In genomic region chr5:38754950-38755349, GRCm38 (mm10) we compare ENCODE assay signal across 8 mouse cellular contexts.
A peak's percentile ranks its signal among the peaks of the same experiment; 100 is the strongest.
DNase-seq lines count a peak whose midpoint lies in the region; ATAC-seq lines count a peak whose summit lies in the region.

No protein-coding gene starts in this region.

- peak; percentile 7 for DNase-seq in gastrocnemius, postnatal 14 days
- DNase-seq in gastrocnemius, adult 18-20 months (ENCODE audit: low spot score): no peak
- peak; percentile 8 for DNase-seq in right cerebral cortex, adult 18-20 months
- no peak for DNase-seq in right cerebral cortex, postnatal 36 days (ENCODE audit: low spot score in 2 of 2)
- DNase-seq in cerebellum, adult 11-12 months: peak; percentile 17
- DNase-seq in lung, postnatal 36 days: peak; percentile 20
- peak; percentile 31 for DNase-seq in thymus, postnatal 0 days (ENCODE audit: low spot score)

- intact Hi-C loops in gastrocnemius, postnatal 14 days (cut with DNase I; ENCODE audit: low total_unique reads): no loop called here

- ATAC-seq in granulocyte monocyte progenitor cell, adult 5-6 weeks (replicated peaks; ENCODE audit: poor library complexity, severe bottlenecking): peak; percentile 75

Comparison
In these comparisons a context has a peak if more than half of its experiments do, and no peak if none do; other contexts are left out.
1. DNase-seq: peak in gastrocnemius, postnatal 14 days (single experiment), right cerebral cortex, adult 18-20 months (single experiment), cerebellum, adult 11-12 months (single experiment), lung, postnatal 36 days (single experiment) and thymus, postnatal 0 days (single experiment); none in gastrocnemius, adult 18-20 months (single experiment) and right cerebral cortex, postnatal 36 days (0 of 2).